Mouse (Mus musculus) cerebellum, postnatal 36 days (tissue): ENCODE measurements at regions not wholly inside any gene's neighbourhood (a gene's known extent, or its start where the extent isn't known, plus 50 kb on each side); places are given as distances from the start of the nearest gene placed in this dataset.

Source experiments
- DNase-seq, 2 experiments: peaks; one replicate each; pipeline ENCODE4 v3.0.0; 2021 to 2022; ENCODE audit warnings: mixed read lengths in 2 of 2

- DNase-seq = no peak
Measured at GRCm38 (mm10) chr9:112608932-112609331, 373.2 kb upstream of the Arpp21 start.

GRCm38 (mm10) chr9:112607221-112607620 lies 371.5 kb upstream of the Arpp21 start:
- no peak for DNase-seq

GRCm38 (mm10) chr9:112595731-112596130 lies 360.0 kb upstream of the Arpp21 start:
- no peak for DNase-seq

- peak; percentile 39 to 40 for DNase-seq
Measured at GRCm38 (mm10) chr9:112590241-112590640, 354.5 kb upstream of the Arpp21 start.

- no peak for DNase-seq
Measured at GRCm38 (mm10) chr9:112573316-112573715, 337.6 kb upstream of the Arpp21 start.

- no peak for DNase-seq
Measured at GRCm38 (mm10) chr9:112561348-112561747, 325.6 kb upstream of the Arpp21 start.

- DNase-seq = peak in 1 of 2 experiments; percentile 18
Measured at GRCm38 (mm10) chr9:112560226-112560625, 324.5 kb upstream of the Arpp21 start.

- no peak for DNase-seq
Measured at GRCm38 (mm10) chr9:112537924-112538323, 302.2 kb upstream of the Arpp21 start.

GRCm38 (mm10) chr9:112525377-112525776 lies 289.6 kb upstream of the Arpp21 start:
- DNase-seq = peak; percentile 48 to 57

GRCm38 (mm10) chr9:112523251-112523650 lies 287.5 kb upstream of the Arpp21 start:
- DNase-seq = peak in 1 of 2 experiments; percentile 9

- DNase-seq = no peak
Measured at GRCm38 (mm10) chr9:112510716-112511115, 275.0 kb upstream of the Arpp21 start.

GRCm38 (mm10) chr9:112506871-112507270 lies 271.1 kb upstream of the Arpp21 start:
- DNase-seq = no peak

GRCm38 (mm10) chr9:112498676-112499075 lies 262.9 kb upstream of the Arpp21 start:
- DNase-seq = no peak

GRCm38 (mm10) chr9:112495930-112496527 lies 260.3 kb upstream of the Arpp21 start:
- DNase-seq = no peak

GRCm38 (mm10) chr9:112490963-112491362 lies 255.2 kb upstream of the Arpp21 start:
- DNase-seq = peak; percentile 81 to 90

- no peak for DNase-seq
Measured at GRCm38 (mm10) chr9:112476644-112477043, 240.9 kb upstream of the Arpp21 start.

GRCm38 (mm10) chr9:112457594-112457993 lies 221.9 kb upstream of the Arpp21 start:
- peak; percentile 21 to 24 for DNase-seq

GRCm38 (mm10) chr9:112454706-112455105 lies 219.0 kb upstream of the Arpp21 start:
- DNase-seq = peak; percentile 93 to 98

- peak; percentile 75 for DNase-seq
Measured at GRCm38 (mm10) chr9:112447515-112447914, 211.8 kb upstream of the Arpp21 start.

GRCm38 (mm10) chr9:112446981-112447380 lies 211.2 kb upstream of the Arpp21 start:
- peak in 1 of 2 experiments; percentile 12 for DNase-seq

GRCm38 (mm10) chr9:112446027-112446352 lies 210.3 kb upstream of the Arpp21 start:
- peak in 1 of 2 experiments; percentile 6 for DNase-seq

- DNase-seq = peak in 1 of 2 experiments; percentile 6
Measured at GRCm38 (mm10) chr9:112445230-112446026, 209.7 kb upstream of the Arpp21 start.

- DNase-seq = peak; percentile 47 to 56
Measured at GRCm38 (mm10) chr9:112444220-112444619, 208.5 kb upstream of the Arpp21 start.

- no peak for DNase-seq
Measured at GRCm38 (mm10) chr9:112436094-112436493, 200.4 kb upstream of the Arpp21 start.
